Mouse (Mus musculus) limb, embryonic 15.5 days (tissue): ENCODE results near the gene Cyth3. TPM values are rescaled to one million over a fixed set of nuclear protein-coding genes. Genes with fewer than 3 reads are reported as not detected.
A peak's percentile ranks its signal among the peaks of the same experiment; 100 is the strongest.

Experiments
- ATAC-seq: fragments of 200-750 bp; cut with Nextera tagmentation; 2 replicates; pipeline ENCODE4 v1.8.0; 2017; ENCODE audit warnings: low read depth, moderate TSS enrichment; ENCODE audit not compliant: insufficient number of reproducible peaks, low FRiP score, low TSS enrichment
- H3K27ac ChIP-seq: fragments of 300-500 bp; sonication (generic); 2 replicates; pipeline ENCODE4 v1.5.1; 2015; ENCODE audit warnings: moderate library complexity, mild to moderate bottlenecking, inconsistent platforms
- H3K27me3 ChIP-seq: fragments of 300-500 bp; sonication (generic); 2 replicates; pipeline ENCODE4 v1.6.1; 2015; ENCODE audit warnings: inconsistent platforms
- H3K36me3 ChIP-seq: fragments of 300-500 bp; sonication (generic); 2 replicates; pipeline ENCODE4 v1.6.1; 2015; ENCODE audit warnings: inconsistent platforms
- H3K4me1 ChIP-seq: fragments of 300-500 bp; sonication (generic); 2 replicates; pipeline ENCODE4 v1.6.1; 2015; ENCODE audit warnings: inconsistent platforms
- H3K4me2 ChIP-seq: fragments of 300-500 bp; sonication (generic); 2 replicates; pipeline ENCODE4 v1.6.1; 2015; ENCODE audit warnings: mild to moderate bottlenecking, inconsistent platforms
- H3K4me3 ChIP-seq: fragments of 300-500 bp; sonication (generic); 2 replicates; pipeline ENCODE4 v1.5.1; 2015; ENCODE audit warnings: mild to moderate bottlenecking, inconsistent platforms
- H3K9ac ChIP-seq: fragments of 300-500 bp; sonication (generic); 2 replicates; pipeline ENCODE4 v1.6.1; 2015; ENCODE audit warnings: inconsistent platforms
- H3K9me3 ChIP-seq: fragments of 300-500 bp; sonication (generic); 2 replicates; pipeline ENCODE4 v1.6.1; 2016; ENCODE audit warnings: inconsistent platforms
- WGBS: fragments of 180-500 bp; shearing (Covaris S2); methylation state at CpG from one replicate; pipeline ENCODE4 v1.1.7; 2015; 5-methylcytosine and 5-hydroxymethylcytosine counted together
- polyA plus RNA-seq: library from polyadenylated mRNA; unstranded; fragments of >200 nt; fragmentation: Nextera tagmentation; extraction: Ambion mirVana; gene quantifications from 2 replicates; pipeline ENCODE4 v1.2.1, GENCODE M21; 2015

Gene Cyth3
- polyA plus RNA-seq, 1 experiment from 2014 or later = 78.5 TPM

DNA sequence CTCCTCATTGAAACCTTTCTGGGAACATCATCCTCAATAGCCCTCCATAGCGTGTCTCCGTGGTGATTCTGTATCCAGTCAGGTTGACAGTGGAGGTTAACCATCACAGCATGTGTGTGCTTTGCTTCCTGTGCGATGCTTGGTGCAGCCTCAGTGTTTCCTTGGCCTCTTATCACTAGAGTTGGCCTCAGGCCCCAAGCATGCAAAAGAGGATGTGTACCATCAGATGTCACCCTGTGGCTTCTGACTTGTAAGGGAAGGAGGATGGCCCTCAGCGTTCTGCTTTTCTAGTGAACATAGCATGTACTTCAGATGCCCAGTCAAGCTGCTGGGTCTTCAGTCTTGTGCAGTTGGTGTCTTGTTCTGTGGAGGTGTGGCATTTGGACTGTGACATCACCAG, 76.2 kb downstream of the Cyth3 start:
- Histone ChIP-seq H3K9ac (no peak overlapping the region), H3K27me3 (no peaks in the 10 kb centered on the region), H3K27ac (no peak overlapping the region), H3K4me2 (no peak overlapping the region), H3K4me3 (no peak overlapping the region), H3K36me3 (peaks cover 94% of the 10 kb centered on the region), H3K4me1 (no peaks in the 10 kb centered on the region), H3K9me3 (no peaks in the 10 kb centered on the region)
- WGBS = 98% methylated on average over 4 of the region's 4 CpGs
- no peak for ATAC-seq

DNA sequence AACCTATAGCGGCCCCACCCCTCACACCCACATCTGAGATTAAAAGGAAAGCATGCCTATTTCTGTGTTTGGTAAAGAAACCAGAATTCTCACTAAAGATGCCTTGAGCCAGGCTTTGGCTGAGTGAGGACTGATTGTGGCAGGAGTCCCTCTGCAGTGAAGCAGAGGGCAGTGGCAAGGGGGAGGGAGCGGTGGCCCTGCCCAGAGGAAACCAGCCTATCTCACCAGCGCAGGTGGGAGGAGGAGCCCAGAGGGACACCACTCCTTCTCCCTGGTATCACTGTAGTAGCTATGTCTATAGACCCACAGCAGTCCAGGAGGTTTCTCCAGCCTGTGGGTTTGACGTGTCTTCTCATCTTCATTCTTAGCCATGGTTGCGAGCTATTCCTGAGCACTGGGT, 78.0 kb downstream of the Cyth3 start:
- no peak for ATAC-seq
- Histone ChIP-seq H3K27ac (no peak overlapping the region), H3K36me3 (peaks cover 93% of the 10 kb centered on the region), H3K4me3 (no peak overlapping the region), H3K4me1 (0 out of 2 replicates have a peak, but pooled peaks cover under 1% of the 10 kb centered on the region), H3K9me3 (no peaks in the 10 kb centered on the region), H3K9ac (no peak overlapping the region), H3K4me2 (no peak overlapping the region), H3K27me3 (no peaks in the 10 kb centered on the region)
- 88% methylated on average over 5 of the region's 5 CpGs for WGBS

DNA sequence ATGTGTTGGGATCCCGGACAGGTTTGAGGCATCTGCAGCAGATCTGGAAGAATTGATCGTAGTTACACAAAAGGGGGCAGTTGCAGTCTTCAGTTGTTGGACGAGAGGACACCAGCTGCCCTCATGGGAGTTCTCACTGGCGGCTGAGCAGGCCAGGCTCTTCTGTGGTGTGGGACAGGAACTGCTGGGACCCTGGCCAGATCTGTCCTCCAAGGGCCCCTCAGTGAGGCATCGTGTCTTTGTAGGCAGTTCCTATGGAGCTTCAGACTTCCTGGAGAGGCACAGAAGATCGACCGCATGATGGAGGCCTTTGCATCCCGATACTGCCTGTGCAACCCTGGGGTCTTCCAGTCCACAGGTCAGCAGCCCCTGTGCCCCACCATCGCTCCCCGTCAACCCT, 78.8 kb downstream of the Cyth3 start:
- Histone ChIP-seq H3K4me1 (0 out of 2 replicates have a peak, but pooled peaks cover 5% of the 10 kb centered on the region), H3K4me2 (no peak overlapping the region), H3K9me3 (no peaks in the 10 kb centered on the region), H3K9ac (no peak overlapping the region), H3K4me3 (no peak overlapping the region), H3K27me3 (no peaks in the 10 kb centered on the region), H3K27ac (no peak overlapping the region), H3K36me3 (peaks cover 96% of the 10 kb centered on the region)
- ATAC-seq = no peak
- 86% methylated on average over 10 of the region's 10 CpGs for WGBS

DNA sequence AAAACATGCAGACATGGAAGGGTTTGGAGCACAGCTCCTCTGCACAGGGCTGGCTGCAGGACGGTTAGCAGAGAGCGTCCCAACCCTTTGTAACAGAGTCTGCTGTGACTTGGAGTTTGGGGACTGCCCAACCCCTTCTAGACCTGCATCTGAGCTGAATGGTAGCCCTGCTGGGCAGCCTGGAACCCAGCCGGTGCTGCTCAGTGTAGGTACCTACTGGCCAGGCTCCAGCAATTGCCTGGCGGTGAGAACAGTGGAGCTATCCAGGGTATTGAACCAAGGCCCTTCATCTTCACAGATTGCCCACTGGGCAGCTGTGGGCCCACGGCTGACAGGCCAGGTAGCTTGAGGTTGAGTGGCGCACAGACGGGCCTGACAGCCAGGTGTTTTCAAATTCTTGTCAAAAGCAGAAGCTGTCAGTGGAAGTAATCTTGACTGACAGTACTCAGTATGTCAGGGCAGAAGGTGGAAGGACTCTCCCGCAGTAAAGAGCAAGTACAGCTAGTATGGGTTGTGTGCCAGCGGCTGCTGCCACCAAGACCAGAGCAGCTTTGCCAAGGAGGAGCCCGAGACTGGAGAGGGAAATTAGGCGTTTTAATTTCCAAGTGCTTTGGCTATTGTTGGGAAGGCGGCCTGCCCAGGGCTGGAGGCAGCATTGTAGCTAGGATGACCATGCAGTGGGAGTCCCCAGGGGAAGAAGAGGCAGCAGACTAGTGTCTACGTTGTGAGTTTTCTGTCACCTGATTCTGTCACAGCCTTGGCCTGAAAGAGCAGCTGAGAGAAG, 82.8 kb downstream of the Cyth3 start:
- Histone ChIP-seq H3K27ac (no peak overlapping the region), H3K9ac (no peak overlapping the region), H3K27me3 (no peaks in the 10 kb centered on the region), H3K36me3 (peaks cover 95% of the 10 kb centered on the region), H3K4me2 (no peak overlapping the region), H3K4me1 (0 out of 2 replicates have a peak, but pooled peaks cover 5% of the 10 kb centered on the region), H3K9me3 (no peaks in the 10 kb centered on the region), H3K4me3 (no peak overlapping the region)
- 78% methylated on average over 13 of the region's 13 CpGs for WGBS
- no peak for ATAC-seq

DNA sequence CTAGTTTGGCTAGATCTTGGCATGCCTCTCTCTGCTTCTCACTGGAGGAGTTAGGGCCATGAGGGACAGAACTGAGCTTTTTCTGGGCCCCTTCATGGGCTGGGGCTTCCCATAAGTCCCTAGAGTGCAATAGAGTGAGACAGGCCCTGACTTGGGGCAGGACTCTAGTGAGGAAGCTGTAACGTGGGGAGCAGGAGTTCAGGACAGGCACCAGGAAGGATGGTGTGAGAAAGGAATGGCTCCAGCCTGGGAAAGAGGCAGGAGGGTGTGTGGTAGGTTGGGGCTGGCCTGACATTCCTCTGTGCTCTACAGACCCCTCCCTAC, 83.4 kb downstream of the Cyth3 start:
- Histone ChIP-seq H3K4me1 (0 out of 2 replicates have a peak, but pooled peaks cover 5% of the 10 kb centered on the region), H3K9ac (no peak overlapping the region), H3K27me3 (no peaks in the 10 kb centered on the region), H3K4me3 (no peak overlapping the region), H3K27ac (no peak overlapping the region), H3K9me3 (no peaks in the 10 kb centered on the region), H3K4me2 (no peak overlapping the region), H3K36me3 (peaks cover 89% of the 10 kb centered on the region)
- ATAC-seq = no peak
- 41% methylated on average over 1 of the region's 1 CpGs for WGBS

DNA sequence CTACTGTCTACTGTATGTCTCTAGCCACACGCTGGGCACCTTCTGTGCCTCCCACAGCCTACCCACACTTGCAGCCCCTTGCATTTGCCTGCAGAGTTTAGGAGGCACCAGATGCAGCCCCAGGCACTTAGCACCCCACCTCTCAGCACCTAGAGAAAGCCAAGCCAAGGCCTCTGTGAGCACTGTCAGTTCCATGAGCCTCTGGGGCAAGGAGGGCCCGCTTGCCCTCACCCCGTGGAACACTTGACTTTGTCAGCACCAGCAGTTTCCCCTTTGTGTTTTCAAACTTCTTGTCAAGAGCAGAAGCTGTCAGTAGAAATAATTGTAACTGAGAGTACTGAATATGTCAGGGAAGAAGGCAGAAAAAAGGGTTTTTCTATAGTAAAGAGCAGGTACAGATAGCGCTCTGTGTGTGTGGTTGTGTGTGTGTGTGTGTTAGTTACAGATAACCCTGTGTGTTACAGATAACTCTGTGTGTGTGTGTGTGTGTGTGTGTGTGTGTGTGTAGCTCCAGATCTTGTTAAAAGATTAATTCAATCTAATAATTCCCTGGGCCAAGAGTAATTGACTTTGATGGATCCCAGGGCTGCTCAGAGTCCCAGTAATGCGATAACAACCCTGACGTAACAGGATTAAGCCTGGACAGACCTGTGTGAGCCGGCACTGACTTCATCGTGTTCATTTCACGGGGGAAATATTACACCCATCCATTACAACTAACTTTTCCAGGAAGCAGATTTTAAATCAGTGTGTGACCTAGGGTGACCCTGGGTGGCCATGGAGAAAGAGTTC, 84.0 kb downstream of the Cyth3 start:
- Histone ChIP-seq H3K4me1 (peaks cover 5% of the 10 kb centered on the region; the same call in 1 of the 2 replicates), H3K27ac (no peak overlapping the region), H3K4me3 (no peak overlapping the region), H3K4me2 (no peak overlapping the region), H3K27me3 (no peaks in the 10 kb centered on the region), H3K9ac (no peak overlapping the region), H3K36me3 (peaks cover 83% of the 10 kb centered on the region), H3K9me3 (no peaks in the 10 kb centered on the region)
- no peak for ATAC-seq
- 68% methylated on average over 9 of the region's 9 CpGs for whole genome bisulfite sequencing

DNA sequence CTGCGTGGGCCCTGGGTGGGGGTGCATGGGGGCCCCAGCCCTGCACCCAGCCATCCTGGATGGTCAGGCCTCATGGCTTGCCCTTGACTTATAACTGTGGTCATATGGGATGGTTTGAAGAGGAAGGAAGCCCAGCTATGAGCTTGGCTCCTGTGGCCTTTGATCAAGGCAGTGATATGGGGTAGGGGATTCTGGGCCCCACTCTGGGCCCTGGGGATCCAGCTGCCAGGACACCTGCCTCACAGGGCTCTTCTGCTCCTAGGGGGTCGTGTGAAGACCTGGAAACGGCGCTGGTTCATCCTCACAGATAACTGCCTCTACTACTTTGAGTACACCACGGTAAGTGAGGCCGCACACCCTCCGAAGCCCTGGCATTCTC, 84.6 kb downstream of the Cyth3 start:
- H3K4me3 ChIP-seq = no peak overlapping the region
- no peak overlapping the region for H3K9ac ChIP-seq
- peaks cover 7% of the 10 kb centered on the region; the same call in 1 of the 2 replicates for H3K4me1 ChIP-seq
- peaks cover 82% of the 10 kb centered on the region for H3K36me3 ChIP-seq
- H3K9me3 ChIP-seq = no peaks in the 10 kb centered on the region
- H3K27ac ChIP-seq = no peak overlapping the region
- H3K27me3 ChIP-seq = no peaks in the 10 kb centered on the region
- ATAC-seq = no peak
- H3K4me2 ChIP-seq = no peak overlapping the region
- WGBS = 81% methylated on average over 7 of the region's 7 CpGs

DNA sequence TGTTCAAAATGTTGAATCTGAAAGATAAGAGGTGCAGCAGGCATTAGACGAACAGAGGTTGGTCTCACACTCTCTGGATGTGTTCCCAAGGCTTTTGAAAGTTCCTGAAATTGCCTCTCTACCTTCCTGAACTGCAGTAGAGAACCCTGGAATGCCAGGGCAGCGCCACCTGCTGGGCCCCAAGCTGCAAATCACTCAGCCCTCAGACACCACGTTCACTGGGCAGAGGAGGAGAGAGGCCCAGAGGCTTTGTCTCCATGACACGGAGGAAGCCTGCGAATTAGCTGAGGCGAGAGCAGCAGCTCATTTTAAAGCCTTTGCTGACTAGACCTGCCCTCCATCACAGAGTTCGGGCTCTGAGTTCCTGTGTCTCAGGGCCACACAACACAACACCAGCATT, 89.1 kb downstream of the Cyth3 start:
- 0 out of 2 replicates have a peak, but pooled peaks have one; percentile 30 for ATAC-seq
- no peaks in the 10 kb centered on the region for H3K9me3 ChIP-seq
- no peak overlapping the region for H3K27ac ChIP-seq
- H3K9ac ChIP-seq = no peak overlapping the region
- 6% methylated on average over 7 of the region's 7 CpGs for WGBS
- no peak overlapping the region for H3K4me2 ChIP-seq
- no peak overlapping the region for H3K4me3 ChIP-seq
- peaks cover 2% of the 10 kb centered on the region; the same call in 1 of the 2 replicates for H3K4me1 ChIP-seq
- peaks cover 84% of the 10 kb centered on the region for H3K36me3 ChIP-seq
- no peaks in the 10 kb centered on the region for H3K27me3 ChIP-seq

DNA sequence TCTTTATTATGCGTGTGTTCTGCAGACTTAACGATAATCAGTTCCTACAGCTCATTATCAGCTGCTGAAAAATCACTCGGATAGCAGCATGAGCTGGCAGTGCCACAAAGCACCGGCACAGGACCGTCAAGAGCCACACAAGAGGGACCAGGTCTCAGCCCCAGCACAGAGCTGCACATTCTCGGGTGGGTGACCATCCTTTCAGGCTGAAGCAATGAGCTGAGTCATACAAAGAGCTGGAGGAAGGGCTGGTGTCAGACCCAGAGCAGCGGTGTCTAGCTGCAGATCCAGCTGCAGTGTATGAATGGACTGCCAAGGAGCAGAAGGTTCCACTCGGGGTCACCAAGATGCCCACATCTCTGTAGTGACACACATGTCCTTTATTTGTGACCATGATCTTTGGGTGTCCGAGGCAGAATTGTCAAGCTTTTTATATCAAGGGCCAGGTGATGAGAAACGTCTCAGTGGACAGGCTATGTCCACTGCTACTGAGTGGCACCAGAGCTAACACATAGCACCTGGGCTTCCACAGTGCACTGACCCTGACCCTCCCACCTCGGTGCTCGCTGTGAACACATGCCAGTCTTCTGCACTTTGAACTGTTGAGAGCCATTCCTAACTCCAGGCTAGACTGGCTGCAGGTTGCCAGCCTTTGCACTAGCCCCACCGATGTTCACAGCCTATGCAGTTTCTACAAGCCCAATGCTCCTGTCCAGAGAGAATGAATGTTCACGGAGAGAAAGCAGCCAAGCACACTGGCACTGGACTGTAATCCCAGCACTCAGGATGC, 90.0 kb downstream of the Cyth3 start:
- Histone ChIP-seq H3K9ac (no peak overlapping the region), H3K4me2 (no peak overlapping the region), H3K27me3 (no peaks in the 10 kb centered on the region), H3K9me3 (no peaks in the 10 kb centered on the region), H3K4me3 (no peak overlapping the region), H3K36me3 (peaks cover 84% of the 10 kb centered on the region), H3K4me1 (peaks cover 2% of the 10 kb centered on the region; the same call in 1 of the 2 replicates), H3K27ac (no peak overlapping the region)
- whole genome bisulfite sequencing = 82% methylated on average over 14 of the region's 14 CpGs
- no peak for ATAC-seq

DNA sequence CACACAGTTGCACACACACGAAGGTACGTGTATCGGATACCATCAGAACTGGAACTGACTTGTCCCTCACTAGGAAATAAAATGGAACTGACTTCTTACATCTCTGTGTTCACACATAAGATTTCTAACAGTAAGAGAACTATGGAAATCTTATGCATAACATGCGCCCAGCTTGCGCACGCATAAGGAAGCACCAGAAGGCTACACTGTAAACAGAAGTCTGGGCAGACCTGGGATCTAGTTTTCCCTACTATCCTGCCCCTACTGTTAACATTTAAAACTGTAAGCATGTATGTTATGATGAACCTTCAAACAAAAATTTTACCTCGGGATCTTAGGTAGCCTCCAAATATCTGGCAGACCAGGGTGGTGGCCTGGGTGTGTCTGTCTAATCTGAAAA, 99.7 kb downstream of the Cyth3 start:
- H3K4me2 ChIP-seq = no peak overlapping the region
- no peaks in the 10 kb centered on the region for H3K27me3 ChIP-seq
- no peak overlapping the region for H3K4me3 ChIP-seq
- H3K9ac ChIP-seq = no peak overlapping the region
- WGBS = 95% methylated on average over 7 of the region's 7 CpGs
- no peaks in the 10 kb centered on the region for H3K9me3 ChIP-seq
- H3K27ac ChIP-seq = no peak overlapping the region
- ATAC-seq = no peak
- peaks cover 95% of the 10 kb centered on the region for H3K36me3 ChIP-seq
- no peaks in the 10 kb centered on the region for H3K4me1 ChIP-seq

DNA sequence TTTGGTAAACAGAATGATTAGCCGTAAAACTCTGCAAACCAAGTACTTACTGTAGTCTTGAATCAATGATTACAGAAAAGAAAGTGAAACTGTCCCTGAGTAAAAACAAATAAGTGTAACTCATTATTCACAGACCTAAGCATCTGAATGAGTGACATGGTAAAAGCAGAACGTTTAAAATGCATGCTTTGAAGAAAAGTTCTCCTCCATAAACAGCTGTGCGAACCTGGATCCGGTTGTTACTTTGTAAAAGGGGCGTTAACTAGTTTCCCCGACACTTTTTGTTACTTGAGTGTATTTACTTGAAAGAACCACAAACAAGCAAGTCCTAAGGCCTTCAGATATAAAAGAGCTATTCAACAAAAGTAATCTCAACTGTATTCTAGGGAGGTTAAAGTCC, 108.7 kb downstream of the Cyth3 start:
- no peak overlapping the region for H3K27ac ChIP-seq
- H3K27me3 ChIP-seq = peaks cover 3% of the 10 kb centered on the region; the same call in 1 of the 2 replicates
- H3K9me3 ChIP-seq = no peaks in the 10 kb centered on the region
- peak overlapping the region; percentile 97 for H3K4me3 ChIP-seq
- peak overlapping the region; percentile 69 for H3K4me2 ChIP-seq
- H3K9ac ChIP-seq = no peak overlapping the region
- no peak for ATAC-seq
- peaks cover 13% of the 10 kb centered on the region; the same call in 1 of the 2 replicates for H3K4me1 ChIP-seq
- 11% methylated on average over 6 of the region's 6 CpGs for WGBS
- peaks cover 19% of the 10 kb centered on the region for H3K36me3 ChIP-seq
